Mouse (Mus musculus) liver, embryonic 15.5 days (tissue): ENCODE data around the gene Spn. TPM values are rescaled to one million over a fixed set of nuclear protein-coding genes. Genes with fewer than 3 reads are reported as not detected.

Experiments used
- polyA plus RNA-seq: library from polyadenylated mRNA; unstranded; fragments of >200 nt; fragmentation: Nextera tagmentation; extraction: Ambion mirVana; gene quantifications from 2 replicates; pipeline ENCODE4 v1.2.1, GENCODE M21; 2015

The Spn gene
- polyA plus RNA-seq, 1 experiment from 2014 or later, result 6.7 TPM

Other genes with a start within 250 kb of the Spn start
- 17.0 and 19.3 TPM in 2 replicates for gene Tmem219, start 214.9 kb downstream of the Spn start, polyA plus RNA-seq
- gene Kctd13, start 208.9 kb downstream of the Spn start, polyA plus RNA-seq, result 4.1 and 5.0 TPM in 2 replicates
- not detected in 2 replicates for gene Asphd1, start 188.2 kb downstream of the Spn start, polyA plus RNA-seq
- 0.07 and 0.12 TPM in 2 replicates for gene Sez6l2, start 187.3 kb downstream of the Spn start, polyA plus RNA-seq
- 44.8 and 51.7 TPM in 2 replicates for gene Cdipt, start 161.9 kb downstream of the Spn start, polyA plus RNA-seq
- gene Cdiptos, start 161.7 kb downstream of the Spn start, polyA plus RNA-seq, result 0.46 and 0.63 TPM in 2 replicates
- gene Mvp, start 123.2 kb downstream of the Spn start, polyA plus RNA-seq, result 9.2 TPM in 2 replicates
- gene Pagr1b, start 121.3 kb downstream of the Spn start, polyA plus RNA-seq, result not detected in 2 replicates
- gene Pagr1a, start 120.5 kb downstream of the Spn start, polyA plus RNA-seq, result 32.8 and 39.1 TPM in 2 replicates
- 3.6 and 4.0 TPM in 2 replicates for gene Gm42742, start 116.7 kb downstream of the Spn start, polyA plus RNA-seq
- 0.13 and 0.56 TPM in 2 replicates for gene Prrt2, start 116.6 kb downstream of the Spn start, polyA plus RNA-seq
- gene Maz, start 110.8 kb downstream of the Spn start, polyA plus RNA-seq, result 38.1 and 45.7 TPM in 2 replicates
- gene Kif22, start 95.4 kb downstream of the Spn start, polyA plus RNA-seq, result 108 and 111 TPM in 2 replicates
- 0.24 and 0.33 TPM in 2 replicates for gene Zg16, start 50.5 kb downstream of the Spn start, polyA plus RNA-seq
- gene AI467606, start 46.5 kb downstream of the Spn start, polyA plus RNA-seq, result 8.2 and 9.5 TPM in 2 replicates
- gene Qprt, start 15.6 kb downstream of the Spn start, polyA plus RNA-seq, result 65.5 and 76.7 TPM in 2 replicates
- 18.0 and 21.5 TPM in 2 replicates for gene Cd2bp2, start 58.2 kb upstream of the Spn start, polyA plus RNA-seq
- gene Tbc1d10b, start 70.6 kb upstream of the Spn start, polyA plus RNA-seq, result 17.1 and 18.2 TPM in 2 replicates
- gene Mylpf, start 71.1 kb upstream of the Spn start, polyA plus RNA-seq, result 67.8 and 89.3 TPM in 2 replicates
- 6.3 and 6.8 TPM in 2 replicates for gene Zfp553, start 95.2 kb upstream of the Spn start, polyA plus RNA-seq
- gene Sept1, start 95.3 kb upstream of the Spn start, polyA plus RNA-seq, result 9.4 and 9.7 TPM in 2 replicates
- gene Zfp771, start 106.5 kb upstream of the Spn start, polyA plus RNA-seq, result 13.8 and 15.0 TPM in 2 replicates
- gene Dctpp1, start 122.9 kb upstream of the Spn start, polyA plus RNA-seq, result 74.2 and 84.8 TPM in 2 replicates
- gene Sephs2, start 136.2 kb upstream of the Spn start, polyA plus RNA-seq, result 162 and 175 TPM in 2 replicates
- gene Itgal, start 158.4 kb upstream of the Spn start, polyA plus RNA-seq, result 6.2 and 7.3 TPM in 2 replicates
- 3.1 and 4.4 TPM in 2 replicates for gene Zfp768, start 207.8 kb upstream of the Spn start, polyA plus RNA-seq
- 1.8 and 2.3 TPM in 2 replicates for gene Zfp747, start 238.2 kb upstream of the Spn start, polyA plus RNA-seq
- gene 9130019O22Rik, start 249.3 kb upstream of the Spn start, polyA plus RNA-seq, result 1.2 and 1.5 TPM in 2 replicates